Mouse (Mus musculus): ENCODE measurements around the gene Cpa2. TPM values are rescaled to one million over a fixed set of nuclear protein-coding genes. Genes with fewer than 3 reads are reported as not detected.

Gene Cpa2
- polyA plus RNA-seq, 1 experiment from 2014 or later = 8.7 TPM

DNA sequence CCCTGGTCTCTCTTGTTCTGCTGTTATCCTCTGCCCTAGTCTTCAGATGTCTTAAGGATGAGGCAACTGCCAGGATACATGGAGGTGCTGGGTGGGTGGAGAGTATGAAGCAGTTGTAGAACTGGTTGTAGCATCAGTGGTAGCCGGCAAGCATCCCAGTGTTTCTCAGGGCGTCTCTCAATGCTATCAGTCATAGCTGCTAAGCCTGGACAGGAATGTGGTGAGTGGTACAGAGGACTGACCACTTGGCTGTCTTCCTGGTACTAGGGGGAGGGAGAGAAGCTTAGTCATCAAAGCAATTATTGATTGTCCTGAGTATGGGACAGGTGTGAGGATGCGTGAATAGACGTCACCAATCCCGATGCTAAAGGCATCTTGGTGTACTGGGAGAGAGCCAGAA lies 28.6 kb downstream of the Cpa2 start:
- Histone ChIP-seq H3K27ac (no peak overlapping the region), H3K4me3 (no peak overlapping the region), H3K27me3 (no peaks in the 10 kb centered on the region), H3K4me1 (replicated peaks) (peaks cover 21% of the 10 kb centered on the region), H3K9me3 (no peaks in the 10 kb centered on the region), H3K36me3 (no peaks in the 10 kb centered on the region), H3K9ac (no peak overlapping the region), H3K4me2 (no peak overlapping the region)
- ATAC-seq (ENCODE audit: low FRiP score) = no peak
- WGBS = 87% methylated on average over 5 of the region's 5 CpGs

DNA sequence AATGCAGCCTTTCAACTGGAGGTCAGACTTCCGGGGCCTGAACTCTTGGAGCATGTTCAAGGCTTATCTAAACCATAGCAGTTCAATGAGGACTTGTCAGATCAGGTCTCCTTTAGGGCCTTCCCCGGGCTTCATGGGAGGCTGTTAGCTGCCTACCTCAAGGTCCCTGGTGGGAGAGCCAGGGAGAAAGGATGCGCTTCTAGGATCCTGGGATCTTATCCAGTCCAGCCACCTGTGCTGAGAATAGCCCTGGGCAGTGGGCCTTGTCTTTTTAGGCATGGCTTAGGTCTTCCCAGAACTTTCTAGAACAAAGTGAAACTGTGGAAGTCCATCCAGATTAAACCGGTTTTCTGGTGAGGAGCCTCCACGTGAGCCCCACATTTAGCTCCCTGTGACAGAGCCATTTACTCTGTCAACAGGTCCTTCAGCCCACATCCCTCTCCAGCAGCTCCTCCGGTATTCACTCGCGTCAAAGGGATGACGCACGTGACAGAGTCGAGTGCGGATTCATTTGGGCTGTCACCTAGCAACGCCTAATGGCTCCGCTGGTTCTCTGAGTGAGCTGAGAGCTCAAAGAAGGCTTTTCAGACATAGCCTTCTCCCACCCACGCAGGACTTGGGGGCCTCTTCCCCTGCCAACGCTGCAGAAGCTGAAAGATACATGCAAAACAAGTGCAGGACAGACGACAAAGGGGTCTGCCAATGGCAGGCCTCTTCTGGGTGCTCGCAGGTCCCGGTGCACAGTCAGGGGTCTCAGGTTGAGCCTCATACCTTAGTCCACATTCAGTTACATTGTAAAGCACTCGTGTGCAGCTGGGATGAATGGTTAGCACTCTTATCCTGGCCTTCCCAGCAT lies 31.3 kb downstream of the Cpa2 start:
- Histone ChIP-seq H3K4me2 (peak overlapping the region; percentile 23), H3K4me3 (no peak overlapping the region), H3K36me3 (no peaks in the 10 kb centered on the region), H3K4me1 (replicated peaks) (peaks cover 21% of the 10 kb centered on the region), H3K9me3 (no peaks in the 10 kb centered on the region), H3K27me3 (no peaks in the 10 kb centered on the region), H3K9ac (no peak overlapping the region), H3K27ac (peak overlapping the region; percentile 78)
- peak; percentile 92 for ATAC-seq (ENCODE audit: low FRiP score)
- WGBS = 24% methylated on average over 20 of the region's 20 CpGs

DNA sequence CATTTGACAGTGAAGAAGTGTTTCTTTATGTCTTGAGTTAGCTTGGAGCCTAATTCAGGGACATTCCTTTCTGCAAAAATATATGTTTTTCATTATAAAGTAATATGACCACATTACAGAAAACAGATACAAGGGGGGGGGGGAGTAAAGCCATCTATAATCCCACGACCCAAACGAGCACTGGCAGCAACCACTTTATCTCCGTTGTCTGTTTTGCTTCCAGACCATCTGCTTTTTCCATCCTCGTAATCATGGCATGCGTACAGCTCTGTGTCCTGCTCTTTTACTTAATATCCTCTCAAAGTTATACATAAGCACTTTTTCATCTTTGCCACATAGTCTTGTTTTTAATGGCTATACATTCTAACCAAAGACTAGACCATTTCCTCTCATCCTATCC lies 32.0 kb downstream of the Cpa2 start:
- H3K9me3 ChIP-seq = no peaks in the 10 kb centered on the region
- no peaks in the 10 kb centered on the region for H3K36me3 ChIP-seq
- no peak overlapping the region for H3K4me3 ChIP-seq
- 55% methylated on average over 5 of the region's 5 CpGs for WGBS
- H3K9ac ChIP-seq = no peak overlapping the region
- peaks cover 21% of the 10 kb centered on the region for H3K4me1 ChIP-seq (replicated peaks)
- H3K4me2 ChIP-seq = no peak overlapping the region
- H3K27me3 ChIP-seq = no peaks in the 10 kb centered on the region
- peak overlapping the region; percentile 78 for H3K27ac ChIP-seq
- ATAC-seq (ENCODE audit: low FRiP score) = no peak

- Histone ChIP-seq H3K4me1 (replicated peaks) (peaks cover 22% of the 10 kb centered on the region), H3K4me2 (no peak overlapping the region), H3K9ac (no peak overlapping the region), H3K4me3 (no peak overlapping the region), H3K27ac (no peak overlapping the region), H3K36me3 (no peaks in the 10 kb centered on the region), H3K9me3 (no peaks in the 10 kb centered on the region), H3K27me3 (no peaks in the 10 kb centered on the region)
- ATAC-seq (ENCODE audit: low FRiP score) = no peak
- 84% methylated on average over 1 of the region's 1 CpGs for WGBS
These were observed 33.6 kb downstream of the Cpa2 start for GRCm38 (mm10) chr6:30574945-30575344.

GRCm38 (mm10) chr6:30576477-30577203 lies 35.3 kb downstream of the Cpa2 start:
- H3K36me3 ChIP-seq = no peaks in the 10 kb centered on the region
- H3K27ac ChIP-seq = no peak overlapping the region
- no peak overlapping the region for H3K9ac ChIP-seq
- peaks cover 39% of the 10 kb centered on the region for H3K4me1 ChIP-seq (replicated peaks)
- 77% methylated on average over 17 of the region's 17 CpGs for WGBS
- ATAC-seq (ENCODE audit: low FRiP score) = no peak
- H3K4me2 ChIP-seq = no peak overlapping the region
- H3K9me3 ChIP-seq = no peaks in the 10 kb centered on the region
- no peaks in the 10 kb centered on the region for H3K27me3 ChIP-seq
- no peak overlapping the region for H3K4me3 ChIP-seq

DNA sequence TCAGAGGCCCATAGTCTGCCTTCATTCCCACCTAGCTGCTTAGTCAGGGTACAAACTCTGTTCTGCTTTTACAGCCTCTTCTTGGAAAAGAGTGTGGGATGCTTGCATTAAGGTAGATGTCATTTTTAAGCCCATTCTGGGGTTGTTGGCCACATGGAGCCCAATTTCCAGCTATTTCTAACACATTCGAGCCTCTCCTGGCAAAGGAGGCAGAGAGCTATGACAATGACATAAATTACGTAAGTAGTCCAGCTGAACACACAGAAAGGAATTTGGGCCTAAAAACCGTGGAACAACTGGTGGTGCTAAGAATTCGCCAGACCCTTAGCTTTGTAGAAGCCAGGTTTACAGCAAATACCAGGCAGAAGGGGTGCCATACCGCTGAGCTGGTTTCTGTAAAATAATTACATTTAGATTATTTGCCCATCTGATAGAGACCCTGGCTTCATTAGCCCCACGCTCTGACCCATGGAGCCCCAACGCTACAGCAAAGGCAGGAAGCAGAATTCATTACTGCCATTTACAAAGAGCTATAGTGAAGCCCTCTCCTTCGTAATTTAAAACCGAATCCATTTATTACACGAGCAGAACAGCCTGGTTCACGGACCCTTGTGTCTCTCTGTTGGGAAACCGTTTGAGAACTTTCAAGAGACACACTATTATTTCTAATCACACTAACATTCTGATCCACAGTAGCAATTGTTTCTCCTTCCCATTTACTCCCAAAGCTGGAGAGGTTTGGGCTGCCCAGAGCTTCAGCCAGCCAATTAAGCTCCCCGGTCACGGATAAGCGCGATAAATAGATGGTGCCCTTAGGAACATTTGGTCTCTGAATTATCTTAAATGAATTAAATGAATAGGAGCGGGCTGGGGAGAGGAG lies 38.8 kb downstream of the Cpa2 start:
- H3K27ac ChIP-seq = peak overlapping the region; percentile 71
- H3K36me3 ChIP-seq = no peaks in the 10 kb centered on the region
- no peaks in the 10 kb centered on the region for H3K27me3 ChIP-seq
- WGBS = 26% methylated on average over 17 of the region's 17 CpGs
- H3K4me3 ChIP-seq = no peak overlapping the region
- no peaks in the 10 kb centered on the region for H3K9me3 ChIP-seq
- H3K4me2 ChIP-seq = 0 out of 2 replicates have a peak overlapping the region, but pooled peaks have one; percentile 7
- peaks cover 27% of the 10 kb centered on the region for H3K4me1 ChIP-seq (replicated peaks)
- ATAC-seq (ENCODE audit: low FRiP score) = 0 out of 2 replicates have a peak, but pooled peaks have one; percentile 46
- H3K9ac ChIP-seq = no peak overlapping the region

DNA sequence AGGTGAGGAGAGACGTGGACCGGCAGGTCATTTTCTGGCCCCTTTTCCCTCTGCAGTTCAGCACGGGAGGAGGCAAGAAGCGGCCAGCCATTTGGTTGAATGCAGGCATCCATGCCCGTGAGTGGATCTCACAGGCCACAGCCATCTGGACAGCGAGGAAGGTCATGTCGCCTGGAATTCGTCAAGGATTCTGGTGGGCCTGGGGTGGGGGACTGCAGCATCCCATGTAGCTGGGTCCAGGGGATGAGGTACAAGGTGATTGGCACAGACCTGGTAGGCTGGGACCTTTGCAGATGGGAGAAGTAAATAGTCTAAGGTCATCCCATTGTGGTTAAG lies 39.4 kb downstream of the Cpa2 start:
- Histone ChIP-seq H3K4me2 (0 out of 2 replicates have a peak overlapping the region, but pooled peaks have one; percentile 7), H3K9ac (no peak overlapping the region), H3K4me1 (replicated peaks) (peaks cover 27% of the 10 kb centered on the region), H3K27ac (peak overlapping the region; percentile 71), H3K9me3 (no peaks in the 10 kb centered on the region), H3K27me3 (no peaks in the 10 kb centered on the region), H3K36me3 (no peaks in the 10 kb centered on the region), H3K4me3 (no peak overlapping the region)
- 0 out of 2 replicates have a peak, but pooled peaks have one; percentile 21 for ATAC-seq (ENCODE audit: low FRiP score)
- 38% methylated on average over 8 of the region's 8 CpGs for WGBS

DNA sequence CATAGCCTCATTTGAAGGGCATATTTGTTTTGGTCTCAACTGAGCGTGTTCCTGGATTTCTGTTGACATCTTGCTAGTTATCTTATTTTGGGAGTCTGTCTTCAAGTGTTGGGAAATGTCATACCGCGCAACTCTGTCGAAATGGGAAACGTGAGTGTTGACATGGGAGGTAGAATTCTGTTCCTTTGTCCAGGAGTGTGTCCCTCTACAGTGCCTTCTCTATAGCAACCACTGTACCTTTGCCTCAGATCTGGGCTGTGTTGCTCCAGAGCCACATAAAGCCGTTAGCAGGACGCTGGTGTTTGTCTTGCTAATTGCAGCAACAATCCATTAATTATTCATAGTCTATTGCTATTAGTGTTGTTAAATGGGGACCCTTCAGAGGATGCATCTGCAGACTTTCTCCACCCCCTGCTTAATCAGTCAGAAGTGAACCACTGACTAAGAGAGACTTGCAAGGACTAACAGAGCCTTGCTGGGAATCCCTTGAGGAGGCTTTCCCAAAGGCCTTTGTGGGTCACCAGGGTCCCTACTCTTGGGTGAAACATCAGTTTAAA lies 45.6 kb downstream of the Cpa2 start:
- Histone ChIP-seq H3K9me3 (no peaks in the 10 kb centered on the region), H3K4me1 (replicated peaks) (peaks cover 18% of the 10 kb centered on the region; the same call in 1 of the 2 replicates), H3K9ac (no peak overlapping the region), H3K4me3 (no peak overlapping the region), H3K27ac (peak overlapping the region; percentile 25; the same call in 1 of the 2 replicates), H3K4me2 (no peak overlapping the region), H3K36me3 (no peaks in the 10 kb centered on the region), H3K27me3 (no peaks in the 10 kb centered on the region)
- ATAC-seq (ENCODE audit: low FRiP score) = peak; percentile 55; the same call in 1 of the 2 replicates
- 69% methylated on average over 7 of the region's 7 CpGs for WGBS

GRCm38 (mm10) chr6:30589819-30590218 lies 48.4 kb downstream of the Cpa2 start:
- peaks cover 27% of the 10 kb centered on the region for H3K4me1 ChIP-seq (replicated peaks)
- no peaks in the 10 kb centered on the region for H3K27me3 ChIP-seq
- no peak overlapping the region for H3K9ac ChIP-seq
- H3K36me3 ChIP-seq = no peaks in the 10 kb centered on the region
- no peak overlapping the region for H3K27ac ChIP-seq
- H3K4me2 ChIP-seq = no peak overlapping the region
- no peak for ATAC-seq (ENCODE audit: low FRiP score)
- H3K9me3 ChIP-seq = no peaks in the 10 kb centered on the region
- 65% methylated on average over 2 of the region's 2 CpGs for WGBS
- H3K4me3 ChIP-seq = no peak overlapping the region

DNA sequence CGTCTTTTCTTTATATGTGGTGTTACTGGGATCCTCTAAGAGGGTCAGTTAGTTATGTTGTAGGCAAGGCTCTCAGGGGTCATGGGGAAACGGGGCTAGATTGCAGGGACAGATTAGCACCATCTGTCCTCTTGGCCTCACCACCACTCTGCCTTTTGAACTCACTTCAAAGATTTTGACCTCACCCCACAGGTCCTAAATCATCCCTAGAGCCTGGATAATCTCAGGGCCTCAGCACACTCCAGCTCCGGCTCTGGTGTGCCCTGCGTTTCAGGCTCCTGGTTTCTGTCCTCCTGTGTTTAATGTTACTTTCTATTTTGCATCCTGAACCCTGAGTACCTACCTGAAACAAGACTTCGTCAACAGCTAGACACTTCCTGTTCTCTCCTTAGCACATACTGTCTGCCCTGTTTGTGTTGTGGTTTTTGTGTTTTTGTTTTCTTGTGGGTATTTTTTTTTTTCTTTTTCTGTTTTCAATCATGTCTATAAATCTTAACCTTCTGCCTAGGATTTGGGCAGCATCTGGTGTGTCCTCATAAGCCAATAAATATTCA lies 50.5 kb downstream of the Cpa2 start:
- Histone ChIP-seq H3K4me2 (no peak overlapping the region), H3K27ac (peak overlapping the region; percentile 72), H3K36me3 (no peaks in the 10 kb centered on the region), H3K4me3 (no peak overlapping the region), H3K4me1 (replicated peaks) (peaks cover 36% of the 10 kb centered on the region), H3K27me3 (no peaks in the 10 kb centered on the region), H3K9ac (no peak overlapping the region), H3K9me3 (no peaks in the 10 kb centered on the region)
- ATAC-seq (ENCODE audit: low FRiP score) = no peak
- 73% methylated on average over 5 of the region's 5 CpGs for WGBS

- Histone ChIP-seq H3K4me1 (replicated peaks) (peaks cover 32% of the 10 kb centered on the region), H3K4me3 (no peak overlapping the region), H3K4me2 (no peak overlapping the region), H3K9me3 (no peaks in the 10 kb centered on the region), H3K27me3 (no peaks in the 10 kb centered on the region), H3K9ac (no peak overlapping the region), H3K27ac (peak overlapping the region; percentile 72), H3K36me3 (no peaks in the 10 kb centered on the region)
- ATAC-seq (ENCODE audit: low FRiP score) = peak; percentile 43; the same call in 1 of the 2 replicates
- 36% methylated on average over 10 of the region's 10 CpGs for WGBS
These were observed 51.1 kb downstream of the Cpa2 start for GRCm38 (mm10) chr6:30592417-30592974.
